Mouse (Mus musculus) spleen, adult 2 months (tissue): Measurements from ENCODE around the gene Zc3h14.

ENCODE experiments used
- CTCF ChIP-seq: fragments of 200-500 bp; IDR thresholded peaks from 2 replicates; pipeline ENCODE4 v1.5.1; 2011; ENCODE audit warnings: mild to moderate bottlenecking, inconsistent platforms; ENCODE audit not compliant: insufficient read depth, insufficient read length, insufficient replicate concordance; ENCODE audit errors: extremely low read depth
- POLR2A ChIP-seq: fragments of 200-500 bp; IDR thresholded peaks from 2 replicates; pipeline ENCODE4 v1.6.1; 2011; ENCODE audit warnings: low read depth, low read length, inconsistent platforms

GRCm38 (mm10) chr12:98747380-98747753, 603 bp downstream of the Zc3h14 start:
- TF ChIP-seq POLR2A (no peak), CTCF (no peak)
